Mouse (Mus musculus) urinary bladder, postnatal 10 days (tissue): ENCODE measurements at regions not wholly inside any gene's neighbourhood (a gene's known extent, or its start where the extent isn't known, plus 50 kb on each side); places are given as distances from the start of the nearest gene placed in this dataset.
"Not testable (repeated sequence)": the region's sequence is repeated elsewhere in the genome, so short reads cannot be mapped to it uniquely, and the experiment has no call there.

ENCODE experiments used
- DNase-seq: peaks from one replicate; pipeline ENCODE4 v3.0.0; 2022; ENCODE audit warnings: low spot score

DNA sequence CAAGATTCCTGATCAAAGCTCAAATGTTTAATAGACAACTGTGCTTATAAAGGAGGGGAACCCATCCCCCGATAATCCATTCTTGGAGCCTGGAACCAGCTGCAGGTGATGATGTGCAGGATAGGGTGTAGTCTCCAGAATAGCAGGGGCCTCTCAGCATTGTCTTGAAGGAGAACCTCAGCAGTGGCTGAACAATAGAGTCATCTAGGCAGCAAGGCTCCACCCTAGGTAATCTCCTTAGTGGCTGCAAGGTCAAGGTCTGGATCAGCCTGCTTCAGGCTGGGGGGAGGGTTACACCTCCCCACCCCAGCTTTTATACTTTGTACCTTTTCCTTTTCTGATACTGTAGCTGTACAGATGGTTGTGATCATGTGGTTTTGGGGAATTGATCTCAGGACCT lies 116.8 kb upstream of the Mettl4 start:
- DNase-seq: no peak

GRCm38 (mm10) chr17:94864531-94865318 lies 114.9 kb upstream of the Mettl4 start:
- peak; percentile 9 for DNase-seq

- not testable (repeated sequence) for DNase-seq
Measured at GRCm38 (mm10) chr17:94854698-94855097, 104.9 kb upstream of the Mettl4 start.

- DNase-seq: peak; percentile 16
Measured at GRCm38 (mm10) chr17:94834446-94835117, 84.8 kb upstream of the Mettl4 start.

DNA sequence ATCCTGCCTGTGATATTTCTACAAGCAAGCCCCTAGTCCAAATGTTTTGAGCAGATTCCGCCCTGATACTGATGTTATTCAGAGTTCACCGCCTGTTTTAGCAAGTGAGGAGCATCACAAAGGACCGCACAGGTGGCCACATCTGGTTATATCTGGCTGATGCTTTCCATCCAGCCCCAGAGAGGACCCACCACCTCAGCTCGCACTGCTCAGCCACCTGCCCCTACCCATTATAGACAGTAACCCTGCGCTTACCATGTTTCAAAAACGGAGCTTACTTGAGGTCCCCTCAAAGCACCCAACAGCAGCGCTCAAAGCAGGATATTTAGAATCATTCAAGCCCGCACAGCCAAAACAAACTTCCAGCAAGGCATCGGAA lies 84.2 kb upstream of the Mettl4 start:
- not testable (repeated sequence) for DNase-seq

DNA sequence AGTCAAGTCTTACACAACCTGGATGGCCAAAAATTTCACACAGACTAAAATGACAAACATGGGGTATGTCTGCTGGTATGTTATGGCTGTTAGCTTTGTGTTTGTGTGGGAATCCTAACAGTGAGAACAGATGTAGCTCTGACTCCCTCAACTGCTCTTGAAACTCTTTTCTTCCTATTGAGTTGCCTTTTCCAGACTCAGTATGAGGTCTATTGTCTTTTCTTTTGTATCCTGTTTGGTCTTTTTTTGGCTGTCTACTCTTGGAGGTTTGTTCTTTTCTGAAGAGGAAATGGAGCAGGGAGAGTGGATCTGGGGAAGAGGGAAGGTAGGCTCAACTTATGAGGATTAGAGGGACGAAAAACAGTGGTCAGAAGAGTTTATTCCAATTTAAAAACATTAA lies 76.6 kb upstream of the Mettl4 start:
- not testable (repeated sequence) for DNase-seq

DNA sequence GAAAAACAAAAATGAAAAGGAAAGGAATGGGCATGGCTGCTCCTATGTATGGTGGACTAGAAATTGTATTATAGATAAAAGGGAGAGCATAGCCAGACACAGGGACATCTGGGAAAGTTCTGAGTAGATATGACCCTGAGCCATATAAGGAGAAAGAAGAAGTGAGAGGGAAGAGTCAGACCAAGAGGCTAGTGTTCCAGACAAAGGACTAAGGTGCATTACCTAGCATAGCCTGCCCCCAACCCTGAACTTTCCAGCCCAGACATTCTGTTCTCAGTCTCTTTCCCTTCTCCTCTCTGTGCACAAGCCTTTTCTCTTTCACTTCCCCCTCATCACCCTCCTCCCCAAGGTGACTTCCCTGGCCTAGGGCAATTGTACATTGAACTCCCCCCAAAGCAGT lies 58.9 kb upstream of the Mettl4 start:
- DNase-seq: no peak
